Mouse (Mus musculus) forebrain, embryonic 14.5 days (tissue): ENCODE measurements around the gene Atp8a1. TPM values are rescaled to one million over a fixed set of nuclear protein-coding genes. Genes with fewer than 3 reads are reported as not detected.

Experiments used
- ATAC-seq: fragments of 200-750 bp; cut with Nextera tagmentation; 2 replicates; pipeline ENCODE4 v1.8.0; 2017; ENCODE audit warnings: mild to moderate bottlenecking, moderate library complexity
- DNase-seq: peaks from one replicate; pipeline ENCODE4 v3.0.0-alpha.2; 2015; ENCODE audit warnings: low spot score
- H3K27ac ChIP-seq: fragments of 300-500 bp; sonication (generic); 2 replicates; pipeline ENCODE4 v1.5.1; 2014; ENCODE audit warnings: low read depth, mild to moderate bottlenecking, control low read depth, low read length, moderate library complexity
- H3K27me3 ChIP-seq: fragments of 300-500 bp; sonication (generic); replicated peaks from 2 replicates; pipeline ENCODE4 v1.6.1; 2014; ENCODE audit warnings: low read length, control low read depth, mixed read lengths; ENCODE audit not compliant: control insufficient read depth, insufficient read depth
- H3K36me3 ChIP-seq: fragments of 300-500 bp; sonication (generic); 2 replicates; pipeline ENCODE4 v1.6.1; 2014; ENCODE audit warnings: low read length, control low read depth; ENCODE audit not compliant: control insufficient read depth, insufficient read depth
- H3K4me1 ChIP-seq: fragments of 300-500 bp; sonication (generic); 2 replicates; pipeline ENCODE4 v1.6.1; 2014; ENCODE audit warnings: antibody characterized with exemption, low read length, control low read depth; ENCODE audit not compliant: control insufficient read depth, insufficient read depth
- H3K4me2 ChIP-seq: fragments of 300-500 bp; sonication (generic); 2 replicates; pipeline ENCODE4 v1.6.1; 2014; ENCODE audit warnings: mild to moderate bottlenecking, control low read depth, low read length
- H3K4me3 ChIP-seq: fragments of 300-500 bp; sonication (generic); 2 replicates; pipeline ENCODE4 v1.5.1; 2014; ENCODE audit warnings: low read depth, low read length, control low read depth
- H3K9ac ChIP-seq: fragments of 300-500 bp; sonication (generic); 2 replicates; pipeline ENCODE4 v1.6.1; 2014; ENCODE audit warnings: mild to moderate bottlenecking, low read length, control low read depth, moderate library complexity
- H3K9me3 ChIP-seq: fragments of 300-500 bp; sonication (generic); replicated peaks from 2 replicates; pipeline ENCODE4 v1.6.1; 2016; ENCODE audit warnings: low read length, control low read depth, mixed read lengths; ENCODE audit not compliant: control insufficient read depth
- WGBS: fragments of 180-500 bp; shearing (Covaris S2); extraction: QIAGEN DNeasy Blood & Tissue Kit; methylation state at CpG from one replicate; pipeline ENCODE4 v1.1.7; 2014; 5-methylcytosine and 5-hydroxymethylcytosine counted together
- polyA plus RNA-seq: library from polyadenylated mRNA; unstranded; fragments of >200 nt; fragmentation: Nextera tagmentation; extraction: Ambion mirVana; gene quantifications from 2 replicates; pipeline ENCODE4 v1.2.1, GENCODE M21; 2014

The Atp8a1 gene
- polyA plus RNA-seq, 1 experiment from 2014 or later: 24.2 TPM

GRCm38 (mm10) chr5:67606916-67607803 is 240.1 kb downstream of the Atp8a1 start:
- no peak overlapping the region for H3K27ac ChIP-seq
- peaks cover 47% of the 10 kb centered on the region for H3K27me3 ChIP-seq
- H3K4me3 ChIP-seq: peak overlapping the region; percentile 48
- peak; percentile 46 for DNase-seq
- H3K36me3 ChIP-seq: no peaks in the 10 kb centered on the region
- H3K9ac ChIP-seq: peak overlapping the region; percentile 48
- peak; percentile 36; the same call in 1 of the 2 replicates for ATAC-seq
- under 1% methylated on average over 66 of the region's 66 CpGs for whole genome bisulfite sequencing
- H3K4me1 ChIP-seq: peaks cover 14% of the 10 kb centered on the region
- H3K4me2 ChIP-seq: peak overlapping the region; percentile 88
- H3K9me3 ChIP-seq: no peaks in the 10 kb centered on the region

GRCm38 (mm10) chr5:67605951-67606350 is 241.3 kb downstream of the Atp8a1 start:
- peaks cover 14% of the 10 kb centered on the region for H3K4me1 ChIP-seq
- H3K27me3 ChIP-seq: peaks cover 45% of the 10 kb centered on the region
- H3K4me3 ChIP-seq: no peak overlapping the region
- DNase-seq: peak; percentile 10
- 47% methylated on average over 5 of the region's 5 CpGs for WGBS
- ATAC-seq: no peak
- no peak overlapping the region for H3K9ac ChIP-seq
- H3K9me3 ChIP-seq: no peaks in the 10 kb centered on the region
- no peak overlapping the region for H3K27ac ChIP-seq
- no peak overlapping the region for H3K4me2 ChIP-seq
- H3K36me3 ChIP-seq: no peaks in the 10 kb centered on the region

- 91% methylated on average over 9 of the region's 9 CpGs for WGBS
- no peak overlapping the region for H3K9ac ChIP-seq
- 0 out of 2 replicates have a peak, but pooled peaks cover under 1% of the 10 kb centered on the region for H3K27me3 ChIP-seq
- H3K9me3 ChIP-seq: no peaks in the 10 kb centered on the region
- H3K4me1 ChIP-seq: no peaks in the 10 kb centered on the region
- H3K4me2 ChIP-seq: no peak overlapping the region
- H3K27ac ChIP-seq: no peak overlapping the region
- DNase-seq (no peak), ATAC-seq (no peak)
- no peak overlapping the region for H3K4me3 ChIP-seq
- no peaks in the 10 kb centered on the region for H3K36me3 ChIP-seq
Measured at GRCm38 (mm10) chr5:67599935-67600334, 247.3 kb downstream of the Atp8a1 start.

GRCm38 (mm10) chr5:67595629-67596028 is 251.6 kb downstream of the Atp8a1 start:
- 84% methylated on average over 7 of the region's 7 CpGs for WGBS
- ATAC-seq: no peak
- H3K27me3 ChIP-seq: no peaks in the 10 kb centered on the region

GRCm38 (mm10) chr5:67595070-67595469 is 252.2 kb downstream of the Atp8a1 start:
- H3K4me2 ChIP-seq: no peak overlapping the region
- no peaks in the 10 kb centered on the region for H3K27me3 ChIP-seq
- no peak overlapping the region for H3K9ac ChIP-seq
- no peaks in the 10 kb centered on the region for H3K9me3 ChIP-seq
- no peak overlapping the region for H3K4me3 ChIP-seq
- 76% methylated on average over 1 of the region's 1 CpGs for WGBS
- H3K36me3 ChIP-seq: no peaks in the 10 kb centered on the region
- no peaks in the 10 kb centered on the region for H3K4me1 ChIP-seq
- no peak overlapping the region for H3K27ac ChIP-seq
- ATAC-seq (no peak), DNase-seq (no peak)

More at GRCm38 (mm10) chr5:67595629-67596028, 251.6 kb downstream of the Atp8a1 start:
- H3K27ac ChIP-seq: no peak overlapping the region
- no peaks in the 10 kb centered on the region for H3K4me1 ChIP-seq
- no peak for DNase-seq
- no peaks in the 10 kb centered on the region for H3K9me3 ChIP-seq
- no peaks in the 10 kb centered on the region for H3K36me3 ChIP-seq
- no peak overlapping the region for H3K4me3 ChIP-seq
- no peak overlapping the region for H3K4me2 ChIP-seq
- no peak overlapping the region for H3K9ac ChIP-seq

- ATAC-seq: no peak
- Histone ChIP-seq H3K4me1 (no peaks in the 10 kb centered on the region), H3K27ac (no peak overlapping the region), H3K36me3 (no peaks in the 10 kb centered on the region), H3K27me3 (no peaks in the 10 kb centered on the region), H3K9me3 (no peaks in the 10 kb centered on the region), H3K4me2 (no peak overlapping the region), H3K9ac (no peak overlapping the region), H3K4me3 (no peak overlapping the region)
- DNase-seq: peak; percentile 6
- 46% methylated on average over 6 of the region's 6 CpGs for WGBS
Measured at GRCm38 (mm10) chr5:67579725-67580633, 267.3 kb downstream of the Atp8a1 start.

- no peaks in the 10 kb centered on the region for H3K36me3 ChIP-seq
- no peak overlapping the region for H3K4me2 ChIP-seq
- H3K27me3 ChIP-seq: no peaks in the 10 kb centered on the region
- H3K4me3 ChIP-seq: no peak overlapping the region
- H3K27ac ChIP-seq: no peak overlapping the region
- WGBS: 92% methylated on average over 2 of the region's 2 CpGs
- ATAC-seq (no peak), DNase-seq (no peak)
- no peaks in the 10 kb centered on the region for H3K4me1 ChIP-seq
- H3K9ac ChIP-seq: no peak overlapping the region
- no peaks in the 10 kb centered on the region for H3K9me3 ChIP-seq
Measured at GRCm38 (mm10) chr5:67575705-67576104, 271.5 kb downstream of the Atp8a1 start.

GRCm38 (mm10) chr5:67574039-67574438 is 273.2 kb downstream of the Atp8a1 start:
- Histone ChIP-seq H3K27me3 (no peaks in the 10 kb centered on the region), H3K36me3 (no peaks in the 10 kb centered on the region), H3K9me3 (no peaks in the 10 kb centered on the region), H3K27ac (no peak overlapping the region), H3K9ac (no peak overlapping the region), H3K4me1 (no peaks in the 10 kb centered on the region), H3K4me3 (no peak overlapping the region), H3K4me2 (no peak overlapping the region)
- WGBS: 88% methylated on average over 9 of the region's 9 CpGs
- DNase-seq: no peak
- no peak for ATAC-seq
